Mouse (Mus musculus) megakaryocyte, embryonic 14.5 days (primary cell): Measurements from ENCODE around the gene Kcna2. TPM values are rescaled to one million over a fixed set of nuclear protein-coding genes. Genes with fewer than 3 reads are reported as not detected.

Experiments
- H3K27me3 ChIP-seq: replicated peaks from 2 replicates; pipeline ENCODE3; 2012; ENCODE audit warnings: inconsistent platforms
- H3K36me3 ChIP-seq: replicated peaks from 2 replicates; pipeline ENCODE3; 2012; ENCODE audit warnings: low read length, inconsistent platforms, mixed read lengths
- H3K4me1 ChIP-seq: 2 replicates; pipeline ENCODE4 v1.6.1; 2012; ENCODE audit warnings: inconsistent platforms
- H3K4me3 ChIP-seq: replicated peaks from 2 replicates; pipeline ENCODE3; 2012; ENCODE audit warnings: moderate library complexity, mild to moderate bottlenecking, inconsistent platforms
- H3K9me3 ChIP-seq: 2 replicates; pipeline ENCODE4 v1.6.1; 2012; ENCODE audit warnings: inconsistent platforms
- FLI1 ChIP-seq: IDR thresholded peaks from 2 replicates; pipeline ENCODE4 v1.6.1; 2012; ENCODE audit warnings: low read length, inconsistent platforms, mixed read lengths
- GATA1 ChIP-seq: IDR thresholded peaks from 3 replicates; pipeline ENCODE4 v1.6.1; 2012; ENCODE audit warnings: mixed read lengths, low read length, inconsistent platforms, borderline replicate concordance
- polyA plus RNA-seq: library from polyadenylated mRNA; stranded (reverse); fragments of >175 nt; gene quantifications from 2 replicates; pipeline ENCODE4 v1.2.3, GENCODE M21; 2012; ENCODE audit warnings: low replicate concordance; ENCODE audit not compliant: insufficient read depth

Kcna2 gene
- polyA plus RNA-seq, 1 experiment: not detected

- no peak for TF ChIP-seq GATA1
- no peak for TF ChIP-seq FLI1
- no peak overlapping the region for H3K4me3 ChIP-seq
- peaks cover 93% of the 10 kb centered on the region for H3K27me3 ChIP-seq
- H3K4me1 ChIP-seq: peaks cover 4% of the 10 kb centered on the region; the same call in 1 of the 2 replicates
- no peaks in the 10 kb centered on the region for H3K36me3 ChIP-seq
- H3K9me3 ChIP-seq: no peaks in the 10 kb centered on the region
Observed at GRCm38 (mm10) chr3:107099866-107100265, 1.1 kb upstream of the Kcna2 start.

- no peaks in the 10 kb centered on the region for H3K36me3 ChIP-seq
- no peak for TF ChIP-seq GATA1
- no peak for TF ChIP-seq FLI1
- H3K4me3 ChIP-seq: no peak overlapping the region
- no peaks in the 10 kb centered on the region for H3K9me3 ChIP-seq
- peaks cover 94% of the 10 kb centered on the region for H3K27me3 ChIP-seq
- peaks cover 4% of the 10 kb centered on the region; the same call in 1 of the 2 replicates for H3K4me1 ChIP-seq
Observed at GRCm38 (mm10) chr3:107101456-107101786, 475 bp downstream of the Kcna2 start.

GRCm38 (mm10) chr3:107101787-107102651 lies 1.1 kb downstream of the Kcna2 start:
- no peak overlapping the region for H3K4me3 ChIP-seq
- H3K27me3 ChIP-seq: peaks cover 88% of the 10 kb centered on the region
- H3K4me1 ChIP-seq: peaks cover 4% of the 10 kb centered on the region; the same call in 1 of the 2 replicates
- TF ChIP-seq FLI1 (no peak), GATA1 (no peak)
- H3K36me3 ChIP-seq: no peaks in the 10 kb centered on the region
- no peaks in the 10 kb centered on the region for H3K9me3 ChIP-seq

- H3K27me3 ChIP-seq: peaks cover 80% of the 10 kb centered on the region
- TF ChIP-seq FLI1 (no peak), GATA1 (no peak)
Observed at GRCm38 (mm10) chr3:107103041-107103440, 2.1 kb downstream of the Kcna2 start.

GRCm38 (mm10) chr3:107103462-107103861 lies 2.5 kb downstream of the Kcna2 start:
- Histone ChIP-seq H3K36me3 (no peaks in the 10 kb centered on the region), H3K9me3 (no peaks in the 10 kb centered on the region), H3K4me1 (peaks cover 4% of the 10 kb centered on the region; the same call in 1 of the 2 replicates), H3K4me3 (no peak overlapping the region), H3K27me3 (peaks cover 80% of the 10 kb centered on the region)
- TF ChIP-seq FLI1 (no peak), GATA1 (no peak)

More at GRCm38 (mm10) chr3:107103041-107103440, 2.1 kb downstream of the Kcna2 start:
- Histone ChIP-seq H3K4me1 (peaks cover 4% of the 10 kb centered on the region; the same call in 1 of the 2 replicates), H3K9me3 (no peaks in the 10 kb centered on the region), H3K36me3 (no peaks in the 10 kb centered on the region), H3K4me3 (no peak overlapping the region)

GRCm38 (mm10) chr3:107105986-107106385 lies 5.0 kb downstream of the Kcna2 start:
- no peaks in the 10 kb centered on the region for H3K36me3 ChIP-seq
- H3K4me3 ChIP-seq: no peak overlapping the region
- peaks cover 56% of the 10 kb centered on the region for H3K27me3 ChIP-seq
- H3K4me1 ChIP-seq: peaks cover 4% of the 10 kb centered on the region; the same call in 1 of the 2 replicates
- TF ChIP-seq GATA1 (no peak), FLI1 (no peak)
- no peaks in the 10 kb centered on the region for H3K9me3 ChIP-seq

- Histone ChIP-seq H3K36me3 (no peaks in the 10 kb centered on the region), H3K27me3 (peaks cover 23% of the 10 kb centered on the region), H3K4me3 (no peak overlapping the region), H3K9me3 (no peaks in the 10 kb centered on the region), H3K4me1 (no peaks in the 10 kb centered on the region)
- no peak for TF ChIP-seq GATA1
- no peak for TF ChIP-seq FLI1
Observed at GRCm38 (mm10) chr3:107112498-107112897, 11.6 kb downstream of the Kcna2 start.

GRCm38 (mm10) chr3:107112932-107113659 lies 12.2 kb downstream of the Kcna2 start:
- H3K27me3 ChIP-seq: peaks cover 23% of the 10 kb centered on the region
- no peaks in the 10 kb centered on the region for H3K9me3 ChIP-seq
- TF ChIP-seq GATA1 (no peak), FLI1 (no peak)
- H3K4me1 ChIP-seq: no peaks in the 10 kb centered on the region
- no peak overlapping the region for H3K4me3 ChIP-seq
- no peaks in the 10 kb centered on the region for H3K36me3 ChIP-seq

GRCm38 (mm10) chr3:107113771-107114737 lies 13.1 kb downstream of the Kcna2 start:
- H3K36me3 ChIP-seq: no peaks in the 10 kb centered on the region
- peaks cover 25% of the 10 kb centered on the region for H3K27me3 ChIP-seq
- H3K9me3 ChIP-seq: no peaks in the 10 kb centered on the region
- H3K4me1 ChIP-seq: no peaks in the 10 kb centered on the region
- H3K4me3 ChIP-seq: no peak overlapping the region
- TF ChIP-seq FLI1 (no peak), GATA1 (no peak)
